Mouse (Mus musculus) granulocyte monocyte progenitor cell, adult 5-6 weeks (primary cell): ENCODE measurements around the gene Ctnnd1. TPM values are rescaled to one million over a fixed set of nuclear protein-coding genes. Genes with fewer than 3 reads are reported as not detected.

Source experiments
- ATAC-seq: replicated peaks from 2 replicates; pipeline ENCODE4 v1.8.0; 2016; ENCODE audit warnings: mild to moderate bottlenecking, moderate TSS enrichment, inconsistent platforms; ENCODE audit not compliant: poor library complexity, severe bottlenecking
- total RNA-seq, 2 experiments: library from RNA; stranded (forward) in 1 of 2; stranded (reverse) in 1 of 2; fragments of 200-712, 200-1000 nt in 1 of 2; fragments of >200 nt in 1 of 2; fragmentation: Nextera tagmentation in 1 of 2; gene quantifications; 2 replicates each; pipeline ENCODE4 v1.2.3; 2014 to 2017

The Ctnnd1 gene
- total RNA-seq, 2 experiments from 2014 or later: 30.6 to 44.7 TPM

GRCm38 (mm10) chr2:84617637-84618515, 32.7 kb downstream of the Ctnnd1 start:
- peak; percentile 81 for ATAC-seq

- no peak for ATAC-seq
Observed at GRCm38 (mm10) chr2:84612764-84613163, 37.8 kb downstream of the Ctnnd1 start.

GRCm38 (mm10) chr2:84607842-84608241, 42.7 kb downstream of the Ctnnd1 start:
- ATAC-seq: no peak

GRCm38 (mm10) chr2:84600977-84601376, 49.6 kb downstream of the Ctnnd1 start:
- ATAC-seq: peak; percentile 76

DNA sequence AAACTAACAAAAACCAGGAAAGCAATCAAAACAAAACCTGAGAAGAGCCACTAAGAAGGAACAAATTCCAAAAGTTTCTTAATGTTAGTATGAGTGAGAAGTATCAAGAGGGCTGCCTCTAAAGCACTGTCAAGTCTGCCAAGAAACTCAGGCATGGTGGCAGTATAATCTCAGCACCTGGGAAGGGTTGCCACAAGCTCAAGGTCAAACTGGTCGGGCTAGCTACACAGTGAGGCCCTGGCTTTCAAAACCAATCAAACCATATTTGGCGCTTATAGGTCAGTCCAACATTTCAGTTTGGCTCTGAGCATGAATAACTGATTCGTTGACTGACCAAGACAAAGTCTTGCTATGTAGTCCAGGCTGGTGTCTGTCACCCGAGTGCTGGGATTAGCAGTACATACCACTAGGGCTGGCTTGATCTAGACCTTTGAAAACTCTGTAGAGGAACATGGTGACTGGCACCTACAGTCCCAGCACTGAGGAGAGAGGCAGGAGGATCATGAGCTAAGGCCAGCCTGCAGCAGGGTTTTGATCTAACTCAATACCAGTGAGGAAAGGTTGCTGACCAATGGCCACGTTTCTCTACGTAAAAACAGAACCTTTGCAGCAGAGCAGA, 51.2 kb downstream of the Ctnnd1 start:
- no peak for ATAC-seq

DNA sequence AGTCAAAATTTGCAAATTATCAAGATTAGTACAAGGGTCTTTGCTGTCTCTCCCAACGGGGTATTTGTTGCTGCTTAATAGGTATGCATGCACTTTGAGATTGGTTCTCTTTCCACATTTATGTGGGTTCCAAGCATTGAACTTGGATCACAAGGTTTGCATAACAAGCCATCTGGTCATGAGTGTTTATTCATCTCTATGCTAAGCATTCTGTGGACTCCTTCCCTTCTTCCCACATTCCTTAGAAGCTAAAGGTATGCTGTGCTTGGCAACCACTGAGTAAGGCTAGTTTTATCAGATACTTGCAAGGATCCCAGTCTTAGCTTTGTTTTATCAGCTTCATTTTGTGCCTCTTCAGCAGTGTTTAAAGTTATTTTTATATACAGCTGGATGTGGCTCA, 53.4 kb downstream of the Ctnnd1 start:
- no peak for ATAC-seq

DNA sequence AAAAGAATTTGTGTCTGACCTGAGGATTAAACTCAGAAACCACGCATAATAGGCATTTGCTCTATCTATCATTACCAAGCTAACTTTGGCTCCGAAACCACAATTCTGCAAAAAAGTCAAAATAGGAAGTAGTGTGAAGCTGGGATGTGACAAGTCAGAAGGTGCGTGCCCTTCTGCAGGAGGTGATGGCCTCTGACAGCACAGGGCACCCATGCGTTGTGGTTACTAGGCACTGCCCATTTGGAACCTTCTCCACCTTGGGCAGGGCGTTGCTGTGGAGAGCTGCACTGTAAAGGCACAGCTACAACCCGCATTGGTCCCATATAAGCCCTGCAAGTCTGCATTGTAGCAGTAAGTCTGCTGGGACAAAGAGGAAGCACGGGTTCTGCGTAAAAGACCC, 57.8 kb downstream of the Ctnnd1 start:
- peak; percentile 89 for ATAC-seq

DNA sequence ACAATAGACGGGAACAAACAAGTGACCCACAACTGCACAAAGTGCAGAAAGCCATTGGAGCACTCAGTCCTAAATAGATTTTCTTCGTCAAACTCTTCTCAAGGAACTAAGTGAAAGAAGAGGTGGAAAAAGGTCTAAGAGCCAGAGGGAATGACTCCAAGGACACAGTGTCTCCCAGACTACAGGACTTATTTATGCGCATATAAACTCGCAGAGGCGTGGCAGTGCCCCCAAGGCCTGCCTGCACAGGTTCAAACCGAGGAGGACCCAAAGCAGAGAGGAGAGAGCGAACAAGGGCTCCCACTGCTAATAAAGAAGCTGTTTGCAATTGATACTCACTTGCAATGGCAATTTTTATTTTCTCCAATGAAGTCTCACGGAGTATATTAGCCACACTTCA, 64.9 kb downstream of the Ctnnd1 start:
- no peak for ATAC-seq

GRCm38 (mm10) chr2:84582286-84582685, 68.3 kb downstream of the Ctnnd1 start:
- ATAC-seq: no peak

- ATAC-seq: peak; percentile 40
Observed at GRCm38 (mm10) chr2:84581208-84581607, 69.4 kb downstream of the Ctnnd1 start.

- no peak for ATAC-seq
Observed at GRCm38 (mm10) chr2:84579311-84579710, 71.3 kb downstream of the Ctnnd1 start.

DNA sequence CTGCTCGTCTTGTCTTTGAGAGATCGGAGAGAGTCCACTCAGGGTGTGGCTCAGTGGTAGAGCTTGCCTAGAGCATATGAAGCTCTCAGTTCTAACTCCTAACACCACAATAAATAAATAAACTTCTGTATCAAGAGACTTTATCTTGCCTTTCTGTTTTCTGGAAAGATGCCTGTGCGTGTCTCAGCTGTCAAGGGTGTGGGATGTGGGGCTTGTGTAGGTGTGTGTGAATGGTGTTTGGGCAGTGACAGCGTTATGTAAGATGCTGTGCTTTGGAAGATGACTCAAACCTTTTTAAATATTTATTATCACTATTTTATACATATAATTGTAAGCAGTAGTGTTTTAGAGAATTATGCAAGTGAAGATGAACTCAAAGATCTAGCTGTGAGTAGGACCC, 76.4 kb downstream of the Ctnnd1 start:
- ATAC-seq: no peak

DNA sequence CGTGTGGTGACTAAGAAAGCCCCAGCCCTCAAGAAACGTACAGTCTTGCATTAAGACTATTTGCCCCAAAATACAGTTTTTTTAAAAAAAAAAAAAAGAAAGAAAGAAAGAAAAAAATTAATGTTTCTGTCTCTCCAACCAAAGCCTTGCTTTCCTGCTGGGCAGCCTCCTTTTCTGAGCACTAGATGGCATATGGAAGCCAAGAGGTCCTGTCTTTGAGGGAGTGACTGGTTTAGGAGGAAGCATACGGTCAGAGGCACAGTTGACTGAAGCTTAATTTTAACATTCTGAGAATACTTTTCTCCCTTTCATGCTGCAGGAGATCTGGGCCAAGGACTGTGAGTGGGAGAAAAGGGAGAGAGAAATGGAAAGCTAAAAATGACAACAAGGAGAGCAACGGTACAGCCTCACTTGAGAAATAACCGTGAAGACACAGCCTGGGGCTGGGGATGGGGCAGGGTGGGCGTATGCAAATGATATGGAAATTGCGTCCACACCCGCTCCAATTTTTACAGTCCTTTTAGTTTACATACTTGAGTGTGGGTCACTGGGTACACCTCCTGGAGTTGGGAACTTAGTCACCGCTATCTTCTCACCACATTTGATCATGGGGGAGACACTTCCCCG, 93.6 kb downstream of the Ctnnd1 start:
- ATAC-seq: peak; percentile 62

- no peak for ATAC-seq
Observed at GRCm38 (mm10) chr2:84551390-84552100, 99.0 kb downstream of the Ctnnd1 start.

Other genes starting within 250 kb of the Ctnnd1 start
- 10.0 and 12.3 TPM in 2 replicates for gene Calcrl, start 225.4 kb downstream of the Ctnnd1 start, total RNA-seq (2014; fragmentation: Nextera tagmentation)
- 22.8 and 24.4 TPM in 2 replicates for gene Calcrl, start 225.4 kb downstream of the Ctnnd1 start, total RNA-seq (2017)
- gene Tfpi, start 174.0 kb downstream of the Ctnnd1 start, total RNA-seq (2014; fragmentation: Nextera tagmentation): 28.4 and 69.7 TPM in 2 replicates
- gene Tfpi, start 174.0 kb downstream of the Ctnnd1 start, total RNA-seq (2017): 74.5 and 81.7 TPM in 2 replicates
- gene Btbd18, start 8.3 kb upstream of the Ctnnd1 start, total RNA-seq (2014; fragmentation: Nextera tagmentation): not detected in 2 replicates
- not detected in 2 replicates for gene Btbd18, start 8.3 kb upstream of the Ctnnd1 start, total RNA-seq (2017)
- 189 and 209 TPM in 2 replicates for gene Selenoh, start 20.0 kb upstream of the Ctnnd1 start, total RNA-seq (2014; fragmentation: Nextera tagmentation)
- gene Selenoh, start 20.0 kb upstream of the Ctnnd1 start, total RNA-seq (2017): 156 and 175 TPM in 2 replicates
- gene Gm28635, start 27.3 kb upstream of the Ctnnd1 start, total RNA-seq (2014; fragmentation: Nextera tagmentation): not detected in 2 replicates
- not detected in 2 replicates for gene Gm28635, start 27.3 kb upstream of the Ctnnd1 start, total RNA-seq (2017)
- gene Med19, start 27.6 kb upstream of the Ctnnd1 start, total RNA-seq (2014; fragmentation: Nextera tagmentation): 16.7 and 24.4 TPM in 2 replicates
- 25.5 and 28.5 TPM in 2 replicates for gene Med19, start 27.6 kb upstream of the Ctnnd1 start, total RNA-seq (2017)
- gene Tmx2, start 28.4 kb upstream of the Ctnnd1 start, total RNA-seq (2014; fragmentation: Nextera tagmentation): 36.2 and 48.2 TPM in 2 replicates
- 52.6 and 55.0 TPM in 2 replicates for gene Tmx2, start 28.4 kb upstream of the Ctnnd1 start, total RNA-seq (2017)
- 38.4 and 46.6 TPM in 2 replicates for gene Zdhhc5, start 64.4 kb upstream of the Ctnnd1 start, total RNA-seq (2014; fragmentation: Nextera tagmentation)
- 33.4 and 35.2 TPM in 2 replicates for gene Zdhhc5, start 64.4 kb upstream of the Ctnnd1 start, total RNA-seq (2017)
- gene Clp1, start 76.6 kb upstream of the Ctnnd1 start, total RNA-seq (2014; fragmentation: Nextera tagmentation): 30.3 and 34.9 TPM in 2 replicates
- gene Clp1, start 76.6 kb upstream of the Ctnnd1 start, total RNA-seq (2017): 31.3 and 40.1 TPM in 2 replicates
- not detected in 2 replicates for gene Ypel4, start 83.3 kb upstream of the Ctnnd1 start, total RNA-seq (2014; fragmentation: Nextera tagmentation)
- not detected in 2 replicates for gene Ypel4, start 83.3 kb upstream of the Ctnnd1 start, total RNA-seq (2017)
- not detected in 2 replicates for gene Gm19426, start 92.9 kb upstream of the Ctnnd1 start, total RNA-seq (2014; fragmentation: Nextera tagmentation)
- not detected in 2 replicates for gene Gm19426, start 92.9 kb upstream of the Ctnnd1 start, total RNA-seq (2017)
- gene Serping1, start 124.7 kb upstream of the Ctnnd1 start, total RNA-seq (2014; fragmentation: Nextera tagmentation): not detected in 2 replicates
- gene Serping1, start 124.7 kb upstream of the Ctnnd1 start, total RNA-seq (2017): not detected in 2 replicates
- gene Ube2l6, start 148.1 kb upstream of the Ctnnd1 start, total RNA-seq (2014; fragmentation: Nextera tagmentation): 5.6 and 6.3 TPM in 2 replicates
- gene Ube2l6, start 148.1 kb upstream of the Ctnnd1 start, total RNA-seq (2017): 4.0 and 7.1 TPM in 2 replicates
- not detected in 2 replicates for gene Smtnl1, start 171.9 kb upstream of the Ctnnd1 start, total RNA-seq (2014; fragmentation: Nextera tagmentation)
- gene Smtnl1, start 171.9 kb upstream of the Ctnnd1 start, total RNA-seq (2017): not detected in 2 replicates
- gene Timm10, start 176.2 kb upstream of the Ctnnd1 start, total RNA-seq (2014; fragmentation: Nextera tagmentation): 52.3 and 76.6 TPM in 2 replicates
- gene Timm10, start 176.2 kb upstream of the Ctnnd1 start, total RNA-seq (2017): 32.2 and 34.6 TPM in 2 replicates
- gene Slc43a1, start 188.1 kb upstream of the Ctnnd1 start, total RNA-seq (2014; fragmentation: Nextera tagmentation): 14.6 and 23.4 TPM in 2 replicates
- 11.5 and 11.8 TPM in 2 replicates for gene Slc43a1, start 188.1 kb upstream of the Ctnnd1 start, total RNA-seq (2017)
- gene Rtn4rl2, start 235.9 kb upstream of the Ctnnd1 start, total RNA-seq (2014; fragmentation: Nextera tagmentation): not detected in 2 replicates
- not detected in 2 replicates for gene Rtn4rl2, start 235.9 kb upstream of the Ctnnd1 start, total RNA-seq (2017)